Mouse (Mus musculus): ENCODE results near the gene Cdh5.

DNA sequence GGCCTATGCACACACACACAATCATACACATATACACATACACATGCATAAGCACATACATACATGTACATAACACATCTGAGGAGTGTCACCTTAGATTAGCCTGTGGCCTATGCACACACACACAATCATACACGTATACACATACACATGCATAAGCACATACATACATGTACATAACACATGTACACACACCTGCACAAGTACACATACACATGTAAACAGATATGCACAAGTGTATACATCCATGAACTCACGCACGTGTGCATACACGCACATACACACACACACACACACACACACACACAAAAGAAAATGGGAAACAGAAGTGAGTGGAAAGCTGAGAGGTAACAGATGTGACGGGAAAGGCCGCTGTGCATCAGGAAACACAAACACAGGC is 26.3 kb upstream of the Cdh5 start:
- no peak for TF ChIP-seq CTCF (IDR thresholded peaks at IDR 0.05; ENCODE audit: low read depth)
- no peak for TF ChIP-seq EP300 (IDR thresholded peaks at IDR 0.05; ENCODE audit: low read depth)
